Mouse (Mus musculus): ENCODE measurements around the gene Esm1. TPM values are rescaled to one million over a fixed set of nuclear protein-coding genes. Genes with fewer than 3 reads are reported as not detected.

The Esm1 gene
- polyA plus RNA-seq, 1 experiment from 2014 or later, result 1.8 TPM

DNA sequence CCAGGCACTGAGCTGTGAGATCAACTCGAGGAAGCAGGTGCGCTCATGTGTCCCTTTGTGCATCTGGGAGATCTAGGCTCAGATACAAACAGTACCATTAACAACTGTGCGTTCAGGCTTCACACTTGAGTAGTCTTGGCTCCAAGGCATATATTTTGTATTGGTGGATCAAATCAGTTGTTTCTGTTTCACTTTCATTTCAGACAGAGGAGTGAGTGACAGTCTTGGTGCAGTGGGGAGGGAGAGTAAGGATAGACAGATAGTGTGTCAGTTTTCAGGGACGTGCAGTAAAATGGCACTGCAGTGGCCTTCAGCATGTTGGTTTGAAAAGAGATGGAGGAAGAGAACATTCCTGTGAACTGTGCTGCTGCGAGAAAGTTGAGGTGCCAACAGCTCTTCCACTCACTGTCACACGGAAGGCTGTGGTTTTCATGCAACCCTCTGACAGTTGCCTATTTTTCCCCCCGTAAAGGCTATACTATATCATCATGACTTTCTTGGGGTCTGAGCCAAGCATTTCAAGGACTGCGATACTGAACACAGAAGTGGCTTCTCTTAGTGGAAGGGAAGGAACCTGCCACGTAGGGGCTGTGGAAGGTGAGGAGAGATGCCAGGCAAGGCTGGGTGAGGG, 11.5 kb upstream of the Esm1 start:
- WGBS, result 78% methylated on average over 9 of the region's 9 CpGs

DNA sequence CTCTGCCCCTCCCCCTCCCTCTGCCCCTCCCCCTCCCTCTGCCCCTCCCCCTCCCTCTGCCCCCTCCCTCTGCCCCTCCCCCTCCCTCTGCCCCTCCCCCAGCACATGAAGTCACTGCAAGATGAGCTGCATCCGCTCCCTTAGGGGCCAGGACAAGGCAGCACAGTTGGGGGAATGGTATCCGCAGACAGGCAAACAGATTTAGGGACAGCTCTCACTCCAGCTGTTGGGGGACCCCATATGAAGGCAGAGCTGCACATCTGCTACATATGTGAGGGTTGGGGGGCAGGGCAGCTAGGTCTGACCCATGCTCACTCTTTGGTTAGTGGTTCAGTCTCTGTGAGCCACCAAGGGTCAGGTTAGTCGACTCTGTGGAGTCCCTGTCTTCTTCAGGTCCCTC, 10.1 kb upstream of the Esm1 start:
- H3K27me3 ChIP-seq (replicated peaks; ENCODE audit: control insufficient read depth, insufficient read depth, low read length), result no peaks in the 10 kb centered on the region
- no peaks in the 10 kb centered on the region for H3K36me3 ChIP-seq (ENCODE audit: control insufficient read depth, insufficient read depth, low read length)
- DNase-seq (ENCODE audit: low spot score), result no peak
- 0 out of 2 replicates have a peak, but pooled peaks cover 5% of the 10 kb centered on the region for H3K4me1 ChIP-seq (ENCODE audit: control insufficient read depth, insufficient read depth, low read length)
- no peaks in the 10 kb centered on the region for H3K9me3 ChIP-seq (ENCODE audit: control insufficient read depth, low read length)
- no peak overlapping the region for H3K4me2 ChIP-seq (ENCODE audit: low read depth, low read length)
- no peak overlapping the region for H3K27ac ChIP-seq (replicated peaks; ENCODE audit: low read depth, low read length)
- H3K9ac ChIP-seq (ENCODE audit: low read depth, low read length), result no peak overlapping the region
- WGBS, result 36% methylated on average over 3 of the region's 3 CpGs
- ATAC-seq (ENCODE audit: low read depth), result no peak
- H3K4me3 ChIP-seq (ENCODE audit: low read depth, low read length), result no peak overlapping the region

More for the DNA sequence above, 11.5 kb upstream of the Esm1 start:
- Histone ChIP-seq H3K4me2 (ENCODE audit: low read depth, low read length) (no peak overlapping the region), H3K9me3 (ENCODE audit: control insufficient read depth, low read length) (no peaks in the 10 kb centered on the region), H3K4me3 (ENCODE audit: low read depth, low read length) (no peak overlapping the region), H3K27ac (replicated peaks; ENCODE audit: low read depth, low read length) (no peak overlapping the region), H3K4me1 (ENCODE audit: control insufficient read depth, insufficient read depth, low read length) (0 out of 2 replicates have a peak, but pooled peaks cover 5% of the 10 kb centered on the region), H3K36me3 (ENCODE audit: control insufficient read depth, insufficient read depth, low read length) (no peaks in the 10 kb centered on the region), H3K27me3 (replicated peaks; ENCODE audit: control insufficient read depth, insufficient read depth, low read length) (no peaks in the 10 kb centered on the region), H3K9ac (ENCODE audit: low read depth, low read length) (no peak overlapping the region)
- no peak for DNase-seq (ENCODE audit: low spot score)
- no peak for ATAC-seq (ENCODE audit: low read depth)

DNA sequence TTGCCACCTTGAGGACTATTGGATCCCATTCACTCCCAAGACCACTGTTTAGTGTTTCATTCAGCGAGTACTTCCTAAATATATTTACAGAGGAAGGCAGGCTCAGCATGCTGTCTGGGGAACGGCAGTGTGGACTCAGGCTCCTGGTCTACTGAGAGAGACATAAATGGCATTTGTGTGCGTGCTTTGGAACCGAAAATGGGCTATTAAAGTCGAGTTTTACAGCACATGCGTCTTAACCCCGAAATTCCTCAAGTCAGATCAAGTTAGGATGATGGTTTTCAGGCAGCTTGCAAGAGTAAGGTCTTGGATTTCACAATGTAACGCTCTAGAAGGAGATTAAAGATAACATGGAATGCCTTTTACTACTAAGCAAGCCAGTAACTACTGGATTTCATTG, 8.7 kb upstream of the Esm1 start:
- Histone ChIP-seq H3K4me2 (ENCODE audit: low read depth, low read length) (no peak overlapping the region), H3K27me3 (replicated peaks; ENCODE audit: control insufficient read depth, insufficient read depth, low read length) (no peaks in the 10 kb centered on the region), H3K9me3 (ENCODE audit: control insufficient read depth, low read length) (no peaks in the 10 kb centered on the region), H3K9ac (ENCODE audit: low read depth, low read length) (no peak overlapping the region), H3K27ac (replicated peaks; ENCODE audit: low read depth, low read length) (no peak overlapping the region), H3K4me1 (ENCODE audit: control insufficient read depth, insufficient read depth, low read length) (0 out of 2 replicates have a peak, but pooled peaks cover 5% of the 10 kb centered on the region), H3K4me3 (ENCODE audit: low read depth, low read length) (no peak overlapping the region), H3K36me3 (ENCODE audit: control insufficient read depth, insufficient read depth, low read length) (no peaks in the 10 kb centered on the region)
- ATAC-seq (ENCODE audit: low read depth) (no peak), DNase-seq (ENCODE audit: low spot score) (peak; percentile 75)
- WGBS, result 31% methylated on average over 8 of the region's 8 CpGs

DNA sequence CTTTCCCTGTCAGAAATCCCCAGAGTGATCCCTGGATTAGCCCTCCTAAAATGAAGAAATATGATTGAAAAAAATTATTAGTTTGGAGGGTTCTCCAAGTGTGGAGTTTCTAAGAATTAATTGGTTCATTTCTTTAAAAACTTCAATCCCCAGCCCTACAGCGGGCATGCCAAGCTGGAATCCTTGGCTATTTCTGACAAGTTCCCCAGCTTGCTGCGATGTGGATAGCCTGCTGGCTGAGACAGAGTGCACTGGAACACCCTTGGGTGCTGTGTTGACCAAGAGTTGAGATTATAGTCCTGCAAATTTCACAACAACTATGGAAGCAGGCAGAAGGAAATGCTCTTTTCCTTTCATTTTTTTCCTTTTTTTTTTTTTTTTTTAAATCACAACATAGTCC, 7.8 kb upstream of the Esm1 start:
- ATAC-seq (ENCODE audit: low read depth) (no peak), DNase-seq (ENCODE audit: low spot score) (no peak)
- H3K27me3 ChIP-seq (replicated peaks; ENCODE audit: control insufficient read depth, insufficient read depth, low read length), result no peaks in the 10 kb centered on the region
- no peak overlapping the region for H3K4me3 ChIP-seq (ENCODE audit: low read depth, low read length)
- H3K36me3 ChIP-seq (ENCODE audit: control insufficient read depth, insufficient read depth, low read length), result no peaks in the 10 kb centered on the region
- 0 out of 2 replicates have a peak, but pooled peaks cover 5% of the 10 kb centered on the region for H3K4me1 ChIP-seq (ENCODE audit: control insufficient read depth, insufficient read depth, low read length)
- H3K27ac ChIP-seq (replicated peaks; ENCODE audit: low read depth, low read length), result no peak overlapping the region
- no peak overlapping the region for H3K4me2 ChIP-seq (ENCODE audit: low read depth, low read length)
- H3K9ac ChIP-seq (ENCODE audit: low read depth, low read length), result no peak overlapping the region
- H3K9me3 ChIP-seq (ENCODE audit: control insufficient read depth, low read length), result no peaks in the 10 kb centered on the region
- 86% methylated on average over 2 of the region's 2 CpGs for WGBS

DNA sequence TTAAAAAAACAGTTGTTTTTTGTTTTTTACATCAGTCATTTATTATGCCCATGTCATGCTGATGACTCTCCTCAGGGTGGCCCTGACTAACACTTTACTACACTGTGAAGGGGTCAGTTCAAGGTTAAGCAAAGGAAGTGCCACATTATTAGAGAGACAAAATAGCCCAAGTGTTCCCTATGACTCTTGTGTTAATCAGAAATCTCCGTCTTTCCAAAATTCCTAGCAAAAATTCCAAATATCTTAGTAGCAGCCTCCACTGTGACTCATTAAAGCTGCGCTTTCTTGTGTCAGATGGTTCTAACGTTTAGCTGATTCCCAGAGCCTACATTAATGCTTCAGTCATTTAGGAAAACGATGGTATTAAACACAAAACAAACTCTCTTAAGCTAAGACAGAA, 7.3 kb upstream of the Esm1 start:
- Histone ChIP-seq H3K4me1 (ENCODE audit: control insufficient read depth, insufficient read depth, low read length) (0 out of 2 replicates have a peak, but pooled peaks cover 5% of the 10 kb centered on the region), H3K27me3 (replicated peaks; ENCODE audit: control insufficient read depth, insufficient read depth, low read length) (no peaks in the 10 kb centered on the region), H3K4me3 (ENCODE audit: low read depth, low read length) (no peak overlapping the region), H3K27ac (replicated peaks; ENCODE audit: low read depth, low read length) (no peak overlapping the region), H3K36me3 (ENCODE audit: control insufficient read depth, insufficient read depth, low read length) (no peaks in the 10 kb centered on the region), H3K9ac (ENCODE audit: low read depth, low read length) (no peak overlapping the region), H3K9me3 (ENCODE audit: control insufficient read depth, low read length) (no peaks in the 10 kb centered on the region), H3K4me2 (ENCODE audit: low read depth, low read length) (no peak overlapping the region)
- WGBS, result 58% methylated on average over 4 of the region's 4 CpGs
- ATAC-seq (ENCODE audit: low read depth), result no peak
- no peak for DNase-seq (ENCODE audit: low spot score)

DNA sequence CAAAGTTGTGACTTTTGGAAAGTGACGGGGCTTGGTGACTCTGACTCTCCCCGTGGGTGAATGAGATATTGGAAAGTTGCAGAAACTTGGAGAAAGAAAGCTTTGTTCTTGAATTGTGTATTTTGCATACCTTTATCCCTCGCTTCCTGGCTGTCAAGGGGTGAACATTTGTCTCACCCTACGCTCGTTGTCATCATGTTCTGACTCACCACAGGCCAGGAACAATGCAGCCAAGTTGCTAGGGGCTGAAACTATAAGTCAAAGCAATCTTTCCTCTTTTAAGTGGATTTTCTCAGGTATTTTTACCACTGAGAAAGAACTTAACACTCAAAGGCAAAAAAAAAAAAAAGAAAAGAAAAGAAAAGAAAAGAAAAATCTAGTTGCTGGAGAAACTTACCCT, 6.3 kb upstream of the Esm1 start:
- 61% methylated on average over 5 of the region's 5 CpGs for WGBS
- Histone ChIP-seq H3K36me3 (ENCODE audit: control insufficient read depth, insufficient read depth, low read length) (no peaks in the 10 kb centered on the region), H3K27ac (replicated peaks; ENCODE audit: low read depth, low read length) (no peak overlapping the region), H3K9me3 (ENCODE audit: control insufficient read depth, low read length) (no peaks in the 10 kb centered on the region), H3K4me1 (ENCODE audit: control insufficient read depth, insufficient read depth, low read length) (0 out of 2 replicates have a peak, but pooled peaks cover 5% of the 10 kb centered on the region), H3K27me3 (replicated peaks; ENCODE audit: control insufficient read depth, insufficient read depth, low read length) (no peaks in the 10 kb centered on the region), H3K4me3 (ENCODE audit: low read depth, low read length) (no peak overlapping the region), H3K9ac (ENCODE audit: low read depth, low read length) (no peak overlapping the region), H3K4me2 (ENCODE audit: low read depth, low read length) (no peak overlapping the region)
- no peak for DNase-seq (ENCODE audit: low spot score)
- no peak for ATAC-seq (ENCODE audit: low read depth)

DNA sequence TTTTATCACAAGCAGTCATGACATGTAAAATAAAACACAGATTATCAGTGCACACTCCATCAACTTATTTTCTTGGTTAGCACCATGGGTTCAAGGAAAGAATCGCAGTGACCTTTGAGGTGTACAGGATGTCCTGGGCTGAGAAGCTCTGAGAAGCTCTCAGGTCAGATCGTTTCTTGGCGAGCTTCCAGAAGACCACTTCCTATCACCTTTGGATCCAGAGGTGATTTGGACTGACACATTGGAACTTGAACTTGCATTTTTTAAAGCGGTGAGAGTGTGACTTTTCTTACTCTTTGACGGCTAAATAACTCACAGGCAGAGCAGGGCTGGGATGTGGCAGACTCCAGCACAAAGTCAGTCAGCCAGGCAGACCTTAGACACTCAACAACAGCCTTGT, 4.1 kb upstream of the Esm1 start:
- no peak for ATAC-seq (ENCODE audit: low read depth)
- H3K9me3 ChIP-seq (ENCODE audit: control insufficient read depth, low read length), result no peaks in the 10 kb centered on the region
- no peak overlapping the region for H3K4me3 ChIP-seq (ENCODE audit: low read depth, low read length)
- H3K9ac ChIP-seq (ENCODE audit: low read depth, low read length), result no peak overlapping the region
- 83% methylated on average over 5 of the region's 5 CpGs for WGBS
- peaks cover 8% of the 10 kb centered on the region; the same call in 1 of the 2 replicates for H3K4me1 ChIP-seq (ENCODE audit: control insufficient read depth, insufficient read depth, low read length)
- H3K36me3 ChIP-seq (ENCODE audit: control insufficient read depth, insufficient read depth, low read length), result no peaks in the 10 kb centered on the region
- H3K4me2 ChIP-seq (ENCODE audit: low read depth, low read length), result no peak overlapping the region
- no peak overlapping the region for H3K27ac ChIP-seq (replicated peaks; ENCODE audit: low read depth, low read length)
- peaks cover 7% of the 10 kb centered on the region; the same call in 1 of the 2 replicates for H3K27me3 ChIP-seq (replicated peaks; ENCODE audit: control insufficient read depth, insufficient read depth, low read length)
- DNase-seq (ENCODE audit: low spot score), result no peak

DNA sequence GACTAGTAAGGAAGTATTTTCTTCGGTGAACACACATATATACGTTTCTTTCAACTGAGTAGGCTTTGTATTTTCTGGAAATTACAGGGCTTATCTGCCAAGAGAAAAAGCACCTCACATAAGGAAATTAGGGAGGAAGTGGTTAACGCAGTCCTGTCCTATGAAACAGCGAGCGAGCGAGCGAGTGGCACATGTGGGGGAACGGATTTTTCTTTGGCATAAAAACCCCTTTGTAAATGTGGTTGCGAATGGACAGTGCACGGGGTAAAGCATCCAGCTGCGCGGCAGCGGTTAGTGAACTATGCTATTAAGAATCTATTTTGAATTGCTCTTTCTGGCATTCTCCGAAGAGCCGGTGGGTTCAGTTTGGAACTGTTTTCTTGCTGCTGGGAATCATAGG, 1.9 kb downstream of the Esm1 start:
- H3K4me1 ChIP-seq (ENCODE audit: control insufficient read depth, insufficient read depth, low read length), result peaks cover 8% of the 10 kb centered on the region; the same call in 1 of the 2 replicates
- H3K4me3 ChIP-seq (ENCODE audit: low read depth, low read length), result no peak overlapping the region
- no peak overlapping the region for H3K27ac ChIP-seq (replicated peaks; ENCODE audit: low read depth, low read length)
- ATAC-seq (ENCODE audit: low read depth) (no peak), DNase-seq (ENCODE audit: low spot score) (no peak)
- H3K36me3 ChIP-seq (ENCODE audit: control insufficient read depth, insufficient read depth, low read length), result no peaks in the 10 kb centered on the region
- no peak overlapping the region for H3K9ac ChIP-seq (ENCODE audit: low read depth, low read length)
- H3K9me3 ChIP-seq (ENCODE audit: control insufficient read depth, low read length), result no peaks in the 10 kb centered on the region
- peaks cover 7% of the 10 kb centered on the region; the same call in 1 of the 2 replicates for H3K27me3 ChIP-seq (replicated peaks; ENCODE audit: control insufficient read depth, insufficient read depth, low read length)
- H3K4me2 ChIP-seq (ENCODE audit: low read depth, low read length), result peak overlapping the region; percentile 21; the same call in 1 of the 2 replicates
- 52% methylated on average over 15 of the region's 15 CpGs for WGBS

DNA sequence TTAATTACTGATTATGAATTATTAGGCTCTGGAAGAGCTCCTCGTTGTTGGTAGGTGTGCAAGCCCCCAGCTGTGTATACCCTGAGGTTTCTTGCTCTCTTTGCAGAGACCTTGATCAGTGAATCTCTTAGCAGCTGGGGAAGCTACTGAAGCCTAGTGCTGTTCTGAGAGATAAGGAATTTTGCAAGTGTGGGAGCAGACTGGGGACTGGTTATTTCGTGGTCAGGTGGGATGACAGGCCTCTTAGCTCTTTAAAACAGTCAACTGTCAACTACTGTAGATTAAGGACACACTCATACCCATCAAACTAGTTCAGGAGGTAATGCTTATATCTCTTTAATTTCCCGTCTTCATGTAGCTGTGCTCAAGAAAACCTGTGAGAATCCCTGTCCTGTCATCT, 2.9 kb downstream of the Esm1 start:
- 80% methylated on average over 3 of the region's 3 CpGs for WGBS
- no peak for ATAC-seq (ENCODE audit: low read depth)
- H3K4me2 ChIP-seq (ENCODE audit: low read depth, low read length), result no peak overlapping the region
- peaks cover 7% of the 10 kb centered on the region; the same call in 1 of the 2 replicates for H3K27me3 ChIP-seq (replicated peaks; ENCODE audit: control insufficient read depth, insufficient read depth, low read length)
- H3K36me3 ChIP-seq (ENCODE audit: control insufficient read depth, insufficient read depth, low read length), result no peaks in the 10 kb centered on the region
- H3K4me1 ChIP-seq (ENCODE audit: control insufficient read depth, insufficient read depth, low read length), result peaks cover 8% of the 10 kb centered on the region; the same call in 1 of the 2 replicates
- H3K4me3 ChIP-seq (ENCODE audit: low read depth, low read length), result no peak overlapping the region
- H3K27ac ChIP-seq (replicated peaks; ENCODE audit: low read depth, low read length), result no peak overlapping the region
- no peak overlapping the region for H3K9ac ChIP-seq (ENCODE audit: low read depth, low read length)
- no peaks in the 10 kb centered on the region for H3K9me3 ChIP-seq (ENCODE audit: control insufficient read depth, low read length)
- DNase-seq (ENCODE audit: low spot score), result no peak

All from embryonic facial prominence, embryonic 14.5 days (tissue).